Mouse (Mus musculus): ENCODE measurements around the gene Strip1. TPM values are rescaled to one million over a fixed set of nuclear protein-coding genes. Genes with fewer than 3 reads are reported as not detected.
"Not testable (repeated sequence)": the region's sequence is repeated elsewhere in the genome, so short reads cannot be mapped to it uniquely, and the experiment has no call there.

Gene Strip1
- total RNA-seq, 1 experiment: 48.9 TPM

- Histone ChIP-seq H3K36me3 (ENCODE audit: control insufficient read depth, insufficient read depth, low read length, poor library complexity, severe bottlenecking) (no peaks in the 10 kb centered on the region), H3K4me3 (ENCODE audit: insufficient read depth in 1 of 2, low read depth in 1 of 2, low read length in 2 of 2, poor library complexity in 1 of 2, severe bottlenecking in 1 of 2) (no peak overlapping the region), H3K9me3 (ENCODE audit: control insufficient read depth, insufficient read depth, low read depth, low read length) (no peaks in the 10 kb centered on the region), H3K4me1 (ENCODE audit: control insufficient read depth in 2 of 2, insufficient read depth in 2 of 2, low read length in 2 of 2, poor library complexity in 1 of 2) (no peaks in the 10 kb centered on the region), H3K27ac (ENCODE audit: insufficient read depth, low read depth, low read length, poor library complexity, severe bottlenecking) (no peak overlapping the region), H3K9ac (ENCODE audit: insufficient read depth, low read depth, low read length, poor library complexity, severe bottlenecking) (no peak overlapping the region)
- no peak for DNase-seq (ENCODE audit: low read depth, low spot score)
- in situ Hi-C loops (cut with MboI; ENCODE audit: low sequenced_read_pairs in 2 of 2, unreplicated experiment in 2 of 2): no loop called here
- TF ChIP-seq HCFC1 (IDR thresholded peaks at IDR 0.05; ENCODE audit: borderline replicate concordance, insufficient read depth, low read length) (no peak), ZNF384 (IDR thresholded peaks at IDR 0.05; ENCODE audit: low read depth, low read length) (no peak), CHD2 (IDR thresholded peaks at IDR 0.05; ENCODE audit: low read depth, low read length) (no peak), ZC3H11A (IDR thresholded peaks at IDR 0.05; ENCODE audit: borderline replicate concordance, low read depth, low read length) (no peak), MAFK (IDR thresholded peaks at IDR 0.05; ENCODE audit: insufficient read depth, low read depth, low read length) (no peak)
Observed at GRCm38 (mm10) chr3:107656151-107656550, 24.7 kb upstream of the Strip1 start.

DNA sequence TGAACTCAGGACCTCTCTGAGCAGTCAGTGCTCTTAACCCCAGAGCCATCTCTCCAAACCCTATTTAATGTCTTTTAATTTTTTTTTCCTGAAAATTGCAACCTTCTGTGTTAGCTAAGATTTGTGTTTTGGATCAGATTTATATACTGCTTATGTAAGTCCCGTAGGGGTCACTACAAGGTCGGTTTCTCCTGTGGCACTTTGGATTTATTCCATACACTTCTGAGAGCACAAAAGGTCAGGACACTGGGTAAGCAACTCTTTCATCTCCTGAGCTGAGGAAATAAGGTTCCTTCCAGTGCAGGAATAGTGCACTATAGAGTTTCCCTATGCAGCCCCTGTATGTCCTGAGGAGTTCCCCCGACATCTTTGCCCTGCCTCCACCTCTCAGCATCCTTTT, 24.0 kb upstream of the Strip1 start:
- Histone ChIP-seq H3K36me3 (ENCODE audit: control insufficient read depth, insufficient read depth, low read length, poor library complexity, severe bottlenecking) (no peaks in the 10 kb centered on the region), H3K9ac (ENCODE audit: insufficient read depth, low read depth, low read length, poor library complexity, severe bottlenecking) (no peak overlapping the region)
- DNase-seq (ENCODE audit: low read depth, low spot score): no peak

DNA sequence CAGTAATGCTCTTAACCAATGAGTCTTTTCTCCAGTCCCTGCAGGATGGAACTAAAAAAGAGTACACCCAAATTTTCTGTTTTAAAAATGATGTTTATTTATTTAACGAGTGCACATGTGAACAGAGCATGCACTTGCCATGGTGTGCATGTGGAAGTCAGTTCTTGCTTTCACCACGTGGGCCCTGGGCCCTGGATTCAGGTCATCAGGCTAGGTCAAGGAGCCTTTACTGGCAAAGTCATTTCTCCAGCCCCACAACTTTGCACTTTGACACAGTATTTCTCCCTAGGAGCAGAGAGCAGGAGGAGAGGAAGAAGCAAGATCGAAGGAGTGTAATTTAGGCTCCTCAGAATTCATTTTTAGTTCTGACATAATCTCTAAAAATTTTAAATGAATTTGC, 23.4 kb upstream of the Strip1 start:
- no peaks in the 10 kb centered on the region for H3K9me3 ChIP-seq (ENCODE audit: control insufficient read depth, insufficient read depth, low read depth, low read length)
- TF ChIP-seq MAFK (IDR thresholded peaks at IDR 0.05; ENCODE audit: insufficient read depth, low read depth, low read length) (no peak), CHD2 (IDR thresholded peaks at IDR 0.05; ENCODE audit: low read depth, low read length) (no peak), ZNF384 (IDR thresholded peaks at IDR 0.05; ENCODE audit: low read depth, low read length) (no peak), HCFC1 (IDR thresholded peaks at IDR 0.05; ENCODE audit: borderline replicate concordance, insufficient read depth, low read length) (no peak), ZC3H11A (IDR thresholded peaks at IDR 0.05; ENCODE audit: borderline replicate concordance, low read depth, low read length) (no peak)
- no peaks in the 10 kb centered on the region for H3K4me1 ChIP-seq (ENCODE audit: control insufficient read depth in 2 of 2, insufficient read depth in 2 of 2, low read length in 2 of 2, poor library complexity in 1 of 2)
- no peak overlapping the region for H3K9ac ChIP-seq (ENCODE audit: insufficient read depth, low read depth, low read length, poor library complexity, severe bottlenecking)
- no peaks in the 10 kb centered on the region for H3K36me3 ChIP-seq (ENCODE audit: control insufficient read depth, insufficient read depth, low read length, poor library complexity, severe bottlenecking)
- in situ Hi-C loops (cut with MboI; ENCODE audit: low sequenced_read_pairs in 2 of 2, unreplicated experiment in 2 of 2): no loop called here
- no peak overlapping the region for H3K27ac ChIP-seq (ENCODE audit: insufficient read depth, low read depth, low read length, poor library complexity, severe bottlenecking)
- H3K4me3 ChIP-seq (ENCODE audit: insufficient read depth in 1 of 2, low read depth in 1 of 2, low read length in 2 of 2, poor library complexity in 1 of 2, severe bottlenecking in 1 of 2): no peak overlapping the region
- no peak for DNase-seq (ENCODE audit: low read depth, low spot score)

More for the DNA sequence above, 24.0 kb upstream of the Strip1 start:
- Histone ChIP-seq H3K4me1 (ENCODE audit: control insufficient read depth in 2 of 2, insufficient read depth in 2 of 2, low read length in 2 of 2, poor library complexity in 1 of 2) (no peaks in the 10 kb centered on the region), H3K9me3 (ENCODE audit: control insufficient read depth, insufficient read depth, low read depth, low read length) (no peaks in the 10 kb centered on the region), H3K4me3 (ENCODE audit: insufficient read depth in 1 of 2, low read depth in 1 of 2, low read length in 2 of 2, poor library complexity in 1 of 2, severe bottlenecking in 1 of 2) (no peak overlapping the region), H3K27ac (ENCODE audit: insufficient read depth, low read depth, low read length, poor library complexity, severe bottlenecking) (no peak overlapping the region)
- TF ChIP-seq ZC3H11A (IDR thresholded peaks at IDR 0.05; ENCODE audit: borderline replicate concordance, low read depth, low read length): no peak
- no peak for TF ChIP-seq CHD2 (IDR thresholded peaks at IDR 0.05; ENCODE audit: low read depth, low read length)
- no peak for TF ChIP-seq ZNF384 (IDR thresholded peaks at IDR 0.05; ENCODE audit: low read depth, low read length)
- no peak for TF ChIP-seq MAFK (IDR thresholded peaks at IDR 0.05; ENCODE audit: insufficient read depth, low read depth, low read length)
- TF ChIP-seq HCFC1 (IDR thresholded peaks at IDR 0.05; ENCODE audit: borderline replicate concordance, insufficient read depth, low read length): no peak
- in situ Hi-C loops (cut with MboI; ENCODE audit: low sequenced_read_pairs in 2 of 2, unreplicated experiment in 2 of 2): no loop called here

DNA sequence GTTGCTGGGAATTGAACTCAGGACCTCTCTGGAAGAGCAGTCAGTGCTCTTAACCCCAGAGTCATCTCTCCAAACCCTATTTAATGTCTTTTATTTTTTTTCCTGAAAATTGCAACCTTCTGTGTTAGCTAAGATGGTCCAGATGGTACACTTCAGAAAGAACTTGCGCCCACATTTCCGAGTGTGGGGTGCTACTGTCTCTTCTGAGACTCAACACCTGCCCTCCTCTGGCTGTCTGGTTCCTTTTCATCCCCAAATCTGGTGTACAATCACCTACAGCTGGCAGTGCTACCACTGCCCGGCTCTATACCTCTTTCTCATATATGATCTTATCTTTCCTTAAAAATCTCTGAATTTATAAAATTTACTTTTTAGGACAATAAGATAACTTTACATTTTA, 21.5 kb upstream of the Strip1 start:
- no peaks in the 10 kb centered on the region for H3K9me3 ChIP-seq (ENCODE audit: control insufficient read depth, insufficient read depth, low read depth, low read length)
- DNase-seq (ENCODE audit: low read depth, low spot score): no peak
- H3K9ac ChIP-seq (ENCODE audit: insufficient read depth, low read depth, low read length, poor library complexity, severe bottlenecking): no peak overlapping the region
- H3K4me3 ChIP-seq (ENCODE audit: insufficient read depth in 1 of 2, low read depth in 1 of 2, low read length in 2 of 2, poor library complexity in 1 of 2, severe bottlenecking in 1 of 2): no peak overlapping the region
- H3K4me1 ChIP-seq (ENCODE audit: control insufficient read depth in 2 of 2, insufficient read depth in 2 of 2, low read length in 2 of 2, poor library complexity in 1 of 2): no peaks in the 10 kb centered on the region
- no peaks in the 10 kb centered on the region for H3K36me3 ChIP-seq (ENCODE audit: control insufficient read depth, insufficient read depth, low read length, poor library complexity, severe bottlenecking)
- in situ Hi-C loops (cut with MboI; ENCODE audit: low sequenced_read_pairs in 2 of 2, unreplicated experiment in 2 of 2): no loop called here
- H3K27ac ChIP-seq (ENCODE audit: insufficient read depth, low read depth, low read length, poor library complexity, severe bottlenecking): no peak overlapping the region
- TF ChIP-seq HCFC1 (IDR thresholded peaks at IDR 0.05; ENCODE audit: borderline replicate concordance, insufficient read depth, low read length) (no peak), ZNF384 (IDR thresholded peaks at IDR 0.05; ENCODE audit: low read depth, low read length) (no peak), MAFK (IDR thresholded peaks at IDR 0.05; ENCODE audit: insufficient read depth, low read depth, low read length) (no peak), ZC3H11A (IDR thresholded peaks at IDR 0.05; ENCODE audit: borderline replicate concordance, low read depth, low read length) (no peak), CHD2 (IDR thresholded peaks at IDR 0.05; ENCODE audit: low read depth, low read length) (no peak)

DNA sequence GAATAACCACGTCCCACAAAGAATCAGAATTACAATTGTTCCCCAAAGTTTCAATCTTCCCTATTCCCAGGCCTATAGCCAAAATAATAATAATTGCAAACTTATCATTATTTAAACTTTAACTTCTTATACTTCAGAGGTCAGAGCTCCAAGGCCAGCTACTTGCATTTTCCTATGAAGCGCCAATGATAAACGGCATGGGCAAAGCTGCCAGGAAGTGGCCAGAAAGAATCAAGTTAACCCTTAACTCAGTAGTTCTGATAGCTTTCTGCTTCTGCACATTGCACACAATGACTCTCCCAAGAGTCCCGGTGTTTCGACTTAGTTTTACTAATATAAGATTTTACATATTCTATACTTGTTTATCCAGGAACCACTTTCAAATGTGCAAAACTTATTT, 18.8 kb upstream of the Strip1 start:
- H3K4me3 ChIP-seq (ENCODE audit: insufficient read depth in 1 of 2, low read depth in 1 of 2, low read length in 2 of 2, poor library complexity in 1 of 2, severe bottlenecking in 1 of 2); H3K27ac ChIP-seq (ENCODE audit: insufficient read depth, low read depth, low read length, poor library complexity, severe bottlenecking); H3K36me3 ChIP-seq (ENCODE audit: control insufficient read depth, insufficient read depth, low read length, poor library complexity, severe bottlenecking); H3K9me3 ChIP-seq (ENCODE audit: control insufficient read depth, insufficient read depth, low read depth, low read length); H3K4me1 ChIP-seq (ENCODE audit: control insufficient read depth in 2 of 2, insufficient read depth in 2 of 2, low read length in 2 of 2, poor library complexity in 1 of 2); H3K9ac ChIP-seq (ENCODE audit: insufficient read depth, low read depth, low read length, poor library complexity, severe bottlenecking); DNase-seq (ENCODE audit: low read depth, low spot score); in situ Hi-C loops (cut with MboI; ENCODE audit: low sequenced_read_pairs in 2 of 2, unreplicated experiment in 2 of 2): not testable (repeated sequence)
